Mouse (Mus musculus) cerebellum, adult 2 months (tissue): ENCODE measurements around the gene Slc10a4.

Experiments used
- CTCF ChIP-seq: fragments of 200-500 bp; IDR thresholded peaks from 2 replicates; pipeline ENCODE4 v1.5.1; 2011; ENCODE audit warnings: low read depth, mild to moderate bottlenecking, control low read depth, low read length, moderate library complexity, borderline replicate concordance; ENCODE audit not compliant: insufficient read depth
- POLR2A ChIP-seq: fragments of 200-500 bp; IDR thresholded peaks from 2 replicates; pipeline ENCODE4 v1.6.1; 2011; ENCODE audit warnings: low read length, control low read depth, borderline replicate concordance; ENCODE audit not compliant: insufficient read depth

DNA sequence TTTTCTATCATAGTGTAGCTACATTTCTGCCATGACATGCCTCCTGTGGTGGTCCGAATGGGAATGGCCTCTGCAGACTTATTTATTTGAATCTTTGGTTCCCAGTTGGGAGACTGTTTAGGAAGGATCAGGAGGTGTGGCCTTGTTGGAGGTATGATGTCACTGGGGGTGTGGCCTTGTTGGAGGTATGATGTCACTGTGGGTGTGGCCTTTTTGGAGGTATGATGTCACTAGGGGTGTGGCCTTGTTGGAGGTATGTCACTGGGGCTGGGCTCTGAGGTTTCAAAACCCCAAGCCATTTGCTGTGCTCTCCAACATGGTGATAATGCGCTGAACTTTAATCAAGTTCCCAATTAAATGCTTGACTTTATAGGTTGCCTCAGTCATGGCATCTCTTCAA lies 37.4 kb downstream of the Slc10a4 start:
- TF ChIP-seq POLR2A, result no peak
- no peak for TF ChIP-seq CTCF
